Mouse (Mus musculus) G1E (cell line): ENCODE data around the gene Iqsec2.

ENCODE experiments used
- CTCF ChIP-seq: IDR thresholded peaks from 2 replicates; pipeline ENCODE4 v1.5.1; 2012; ENCODE audit warnings: low read depth, low read length, inconsistent platforms, mixed read lengths
- GATA1 ChIP-seq: IDR thresholded peaks from 2 replicates; pipeline ENCODE4 v1.6.1; 2012; ENCODE audit warnings: borderline replicate concordance, low read length, inconsistent platforms, mixed read lengths
- POLR2AphosphoS5 ChIP-seq: IDR thresholded peaks from 2 replicates; pipeline ENCODE4 v1.6.1; 2012; ENCODE audit warnings: low read depth, low read length, inconsistent platforms; ENCODE audit not compliant: insufficient replicate concordance

DNA sequence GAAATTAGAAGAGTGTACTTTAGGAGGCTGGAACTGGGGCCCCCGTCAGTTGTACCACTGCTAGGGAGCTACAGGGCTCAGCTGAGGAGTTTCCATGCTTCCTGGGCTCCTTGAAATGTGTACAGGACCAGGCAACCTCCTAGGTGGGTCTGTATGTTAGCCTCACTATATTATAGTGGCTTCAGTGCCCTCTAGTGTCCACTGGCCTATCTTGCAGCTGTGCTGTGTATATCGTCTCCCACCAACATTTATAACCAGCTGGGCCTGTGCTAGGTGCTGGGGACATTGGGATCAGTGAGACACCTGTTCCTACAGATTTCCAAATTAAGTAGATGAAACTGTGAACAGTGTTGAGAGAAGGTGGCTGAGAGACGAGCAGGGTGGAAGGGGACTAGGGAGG, 31.2 kb downstream of the Iqsec2 start:
- TF ChIP-seq CTCF (peak; percentile 27; the same call in 1 of the 2 replicates), POLR2AphosphoS5 (no peak), GATA1 (no peak)
